Comparison of ENCODE assay signal across 14 mouse cellular contexts in the genomic region with DNA sequence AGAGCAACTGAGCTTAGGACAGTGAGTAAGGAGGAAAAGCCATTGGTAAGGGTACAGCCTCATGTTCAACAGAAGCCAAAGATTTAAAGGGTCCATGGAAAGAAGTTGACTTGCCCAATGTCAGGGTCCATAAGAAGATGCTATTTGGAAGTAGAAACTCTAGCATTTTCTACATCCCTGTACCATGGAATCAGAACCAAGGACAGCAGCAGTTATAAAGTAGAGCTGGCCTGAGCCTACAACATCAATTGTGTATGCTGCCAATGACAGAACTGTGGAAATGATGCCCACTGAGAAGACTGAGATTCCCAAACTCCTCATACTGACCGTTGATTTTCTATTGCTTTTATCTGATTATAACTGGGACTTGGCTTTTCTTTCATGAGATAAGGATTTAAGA.
"Had no signal": no experiment of that assay in that cellular context is flagged by ENCODE, and none has a peak within 500 bp of the region (broad histone marks: within the 10 kb centered on the region; RNA-seq: fewer than 3 reads in every experiment).

No protein-coding gene starts in this region.

- H3K4me2 ChIP-seq: liver, embryonic 13.5 days; midbrain, embryonic 11.5 days; midbrain, embryonic 15.5 days; neural tube, embryonic 12.5 days had no signal

- H3K27me3 ChIP-seq: liver, embryonic 13.5 days; midbrain, embryonic 15.5 days; neural tube, embryonic 12.5 days had no signal

- ATAC-seq: liver, postnatal 0 days; lung, postnatal 0 days; midbrain, embryonic 15.5 days had no signal

- H3K4me1 ChIP-seq: midbrain, embryonic 15.5 days; neural tube, embryonic 12.5 days had no signal

- H3K9ac ChIP-seq: liver, embryonic 13.5 days; liver, postnatal 0 days; midbrain, embryonic 15.5 days; neural tube, embryonic 12.5 days had no signal

- H3K27ac ChIP-seq: layer of hippocampus, adult 2 months; liver, embryonic 13.5 days; midbrain, embryonic 15.5 days; neural tube, embryonic 12.5 days had no signal

- H3K9me3 ChIP-seq: liver, embryonic 13.5 days; midbrain, embryonic 15.5 days; neural tube, embryonic 12.5 days had no signal

- H3K36me3 ChIP-seq: liver, embryonic 13.5 days; midbrain, embryonic 15.5 days; neural tube, embryonic 12.5 days had no signal

- H3K4me3 ChIP-seq: layer of hippocampus, adult 2 months; liver, embryonic 13.5 days; midbrain, embryonic 15.5 days; neural tube, embryonic 12.5 days had no signal

- DNase-seq: kidney, adult 9 months; kidney, postnatal 10 days; kidney, postnatal 4 days; liver; liver, embryonic 13.5 days; liver, postnatal 0 days; lung, postnatal 36 days; right cerebral cortex, postnatal 4 days; thymus, postnatal 36 days had no signal
